Mouse (Mus musculus) myocyte (in vitro differentiated cells): ENCODE results near the gene Dirc2.

ENCODE experiments used
- CEBPB ChIP-seq: IDR thresholded peaks from 2 replicates; pipeline ENCODE4 v1.6.1; 2011; ENCODE audit warnings: mild to moderate bottlenecking, moderate library complexity; ENCODE audit not compliant: poor library complexity, insufficient read depth, severe bottlenecking
- E2F4 ChIP-seq: IDR thresholded peaks from one replicate; pipeline ENCODE4 v1.6.1; 2011; ENCODE audit warnings: mild to moderate bottlenecking, control low read depth, moderate library complexity; ENCODE audit not compliant: insufficient read depth
- MAX ChIP-seq: IDR thresholded peaks from one replicate; pipeline ENCODE4 v1.6.1; 2011; ENCODE audit warnings: low read depth, mild to moderate bottlenecking, control low read depth
- MYOD1 ChIP-seq, 3 experiments: IDR thresholded peaks; one replicate each; pipeline ENCODE4 v1.6.1; 2011; ENCODE audit warnings: control low read depth in 2 of 3, low read depth in 2 of 3, mild to moderate bottlenecking in 2 of 3, moderate library complexity in 1 of 3; ENCODE audit not compliant: insufficient read length in 2 of 3, control insufficient read depth in 1 of 3
- POLR2A ChIP-seq: IDR thresholded peaks from one replicate; pipeline ENCODE4 v1.6.1; 2011; ENCODE audit warnings: low read depth, mild to moderate bottlenecking, control low read depth, moderate library complexity; ENCODE audit not compliant: insufficient read length
- POLR2AphosphoS2 ChIP-seq: IDR thresholded peaks from one replicate; pipeline ENCODE4 v1.6.1; 2011; ENCODE audit warnings: low read depth, control low read depth; ENCODE audit not compliant: insufficient read length
- REST ChIP-seq: IDR thresholded peaks from one replicate; pipeline ENCODE4 v1.6.1; 2011; ENCODE audit warnings: mild to moderate bottlenecking, control low read depth, moderate library complexity; ENCODE audit not compliant: insufficient read depth, insufficient read length
- SRF ChIP-seq: IDR thresholded peaks from one replicate; pipeline ENCODE4 v1.6.1; 2011; ENCODE audit warnings: low read depth; ENCODE audit not compliant: control insufficient read depth, insufficient read length
- TCF12 ChIP-seq: IDR thresholded peaks from one replicate; pipeline ENCODE4 v1.6.1; 2011; ENCODE audit warnings: mild to moderate bottlenecking, control low read depth; ENCODE audit not compliant: poor library complexity, insufficient read depth, severe bottlenecking
- TCF3 ChIP-seq: IDR thresholded peaks from one replicate; pipeline ENCODE4 v1.6.1; 2011; ENCODE audit warnings: low read depth, control low read depth; ENCODE audit not compliant: insufficient read length
- USF1 ChIP-seq: IDR thresholded peaks from one replicate; pipeline ENCODE4 v1.6.1; 2011; ENCODE audit warnings: low read depth, mild to moderate bottlenecking, control low read depth, moderate library complexity

DNA sequence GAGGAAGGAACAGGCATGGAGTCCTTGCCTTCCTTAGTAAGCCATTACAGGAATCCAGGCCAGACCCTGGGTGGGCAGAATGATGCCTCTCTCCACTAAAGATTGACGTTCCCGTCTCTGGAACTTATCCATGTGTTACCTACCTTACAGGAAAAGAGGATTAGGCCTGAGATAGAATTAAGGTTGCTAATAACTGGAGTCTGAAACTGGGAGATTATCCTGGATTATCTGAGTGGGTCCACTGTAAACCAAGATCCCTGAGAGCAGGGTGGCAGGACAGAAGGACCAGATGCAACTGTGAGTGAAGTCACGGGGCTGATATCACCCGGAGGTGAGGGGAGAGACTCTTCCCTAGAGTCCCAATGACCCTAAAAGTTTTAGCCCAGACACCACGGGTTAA lies 51.4 kb downstream of the Dirc2 start:
- TF ChIP-seq POLR2A: no peak
- no peak for TF ChIP-seq MAX
- TF ChIP-seq USF1: no peak
- no peak for TF ChIP-seq POLR2AphosphoS2
- TF ChIP-seq E2F4: no peak
- no peak for TF ChIP-seq CEBPB
- no peak for TF ChIP-seq TCF12
- TF ChIP-seq SRF: no peak
- no peak for TF ChIP-seq TCF3
- no peak for TF ChIP-seq REST
- TF ChIP-seq MYOD1 (IDR thresholded peaks at IDR 0.05; ENCODE audit: control insufficient read depth in 1 of 3, insufficient read length in 2 of 3, low read depth in 2 of 3): no peak
